Mouse (Mus musculus) layer of hippocampus, postnatal 36 days (tissue): ENCODE measurements around the gene Rpl13a. TPM values are rescaled to one million over a fixed set of nuclear protein-coding genes. Genes with fewer than 3 reads are reported as not detected.
A peak's percentile ranks its signal among the peaks of the same experiment; 100 is the strongest.
"Not testable (repeated sequence)": the region's sequence is repeated elsewhere in the genome, so short reads cannot be mapped to it uniquely, and the experiment has no call there.

Source experiments
- DNase-seq, 2 experiments: peaks; one replicate each; pipeline ENCODE4 v3.0.0; 2022
- total RNA-seq, 2 experiments: library from RNA; stranded (reverse); gene quantifications; 2 replicates each; pipeline ENCODE4 v1.2.3; 2021

The Rpl13a gene
- total RNA-seq, 2 experiments from 2014 or later = 788 to 817 TPM

DNA sequence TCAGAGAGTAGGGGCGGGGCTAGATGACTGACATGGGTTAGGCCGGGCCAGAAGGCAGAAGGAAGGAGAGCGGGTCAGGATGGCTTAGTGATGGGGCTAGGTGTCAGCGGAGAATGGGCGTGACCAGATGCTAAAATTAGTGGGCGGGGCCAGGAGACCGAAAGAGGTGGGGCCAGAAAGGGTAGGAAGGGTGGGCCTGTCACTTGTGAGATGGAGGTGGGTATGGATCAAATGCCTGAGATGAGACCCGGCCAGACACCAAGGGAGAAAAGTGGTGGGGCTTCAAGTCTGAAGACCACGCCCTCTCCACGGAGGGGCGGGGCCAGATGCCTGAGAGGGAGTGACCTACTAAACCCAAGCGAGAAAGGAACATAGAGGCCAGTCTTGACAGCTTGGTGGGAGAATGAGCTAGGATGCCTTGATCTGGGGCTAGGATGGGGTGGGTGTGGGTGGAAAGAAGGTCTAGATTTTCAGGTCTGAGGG lies 6.0 kb upstream of the Rpl13a start:
- no peak for DNase-seq

DNA sequence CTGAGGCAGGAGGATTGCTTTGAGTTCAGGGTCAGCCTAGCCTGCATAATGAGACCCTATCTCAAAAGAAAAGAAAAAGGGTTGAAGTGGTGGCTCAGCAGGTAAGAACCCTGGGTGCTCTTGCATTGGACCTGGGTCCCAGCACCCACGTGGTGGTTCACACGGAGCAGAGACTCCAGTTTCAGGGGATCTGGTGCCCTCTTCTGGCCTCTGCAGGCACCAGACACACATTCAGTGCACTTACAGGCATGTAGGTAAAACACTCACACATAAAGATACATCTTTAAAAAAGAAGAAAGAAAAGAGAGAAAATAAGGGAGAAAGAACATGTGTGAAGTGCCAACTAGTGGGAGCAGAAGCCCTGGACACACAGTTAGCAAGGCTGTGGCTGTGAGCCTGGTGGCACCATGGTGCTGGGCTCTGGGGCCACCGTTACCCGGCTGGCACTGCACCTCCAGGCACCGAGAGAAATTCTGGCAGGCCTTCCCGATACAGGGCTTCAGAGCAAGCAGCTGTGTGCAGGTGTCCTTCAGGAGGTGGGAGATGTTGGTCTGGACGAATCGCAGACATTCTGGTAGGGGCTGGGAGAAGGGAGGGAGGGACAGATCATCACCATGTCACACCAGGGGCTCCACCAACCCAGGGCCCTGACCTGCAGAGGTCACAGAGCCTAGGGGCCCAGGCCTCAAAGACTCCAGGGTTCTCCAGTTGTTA lies 5.0 kb upstream of the Rpl13a start:
- no peak for DNase-seq

DNA sequence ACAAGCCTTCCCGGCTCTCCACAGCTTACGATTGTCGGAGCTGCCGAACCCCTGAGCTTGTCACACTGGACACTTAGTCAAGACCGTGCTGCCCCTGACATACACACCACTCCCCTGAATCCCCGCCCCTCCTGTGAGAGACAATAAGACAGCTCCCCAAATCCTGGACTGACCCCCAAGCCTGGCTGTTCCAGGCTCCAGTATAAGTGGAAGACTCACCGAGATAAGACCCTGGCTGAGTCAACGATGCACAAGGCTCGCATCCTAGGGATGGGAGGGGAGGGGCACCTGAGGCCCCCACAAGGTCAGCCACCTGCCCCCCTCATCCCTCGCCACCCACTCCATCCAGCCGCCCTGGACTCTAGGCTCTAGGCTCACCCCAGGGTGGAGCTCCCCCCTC lies 3.3 kb upstream of the Rpl13a start:
- no peak for DNase-seq

DNA sequence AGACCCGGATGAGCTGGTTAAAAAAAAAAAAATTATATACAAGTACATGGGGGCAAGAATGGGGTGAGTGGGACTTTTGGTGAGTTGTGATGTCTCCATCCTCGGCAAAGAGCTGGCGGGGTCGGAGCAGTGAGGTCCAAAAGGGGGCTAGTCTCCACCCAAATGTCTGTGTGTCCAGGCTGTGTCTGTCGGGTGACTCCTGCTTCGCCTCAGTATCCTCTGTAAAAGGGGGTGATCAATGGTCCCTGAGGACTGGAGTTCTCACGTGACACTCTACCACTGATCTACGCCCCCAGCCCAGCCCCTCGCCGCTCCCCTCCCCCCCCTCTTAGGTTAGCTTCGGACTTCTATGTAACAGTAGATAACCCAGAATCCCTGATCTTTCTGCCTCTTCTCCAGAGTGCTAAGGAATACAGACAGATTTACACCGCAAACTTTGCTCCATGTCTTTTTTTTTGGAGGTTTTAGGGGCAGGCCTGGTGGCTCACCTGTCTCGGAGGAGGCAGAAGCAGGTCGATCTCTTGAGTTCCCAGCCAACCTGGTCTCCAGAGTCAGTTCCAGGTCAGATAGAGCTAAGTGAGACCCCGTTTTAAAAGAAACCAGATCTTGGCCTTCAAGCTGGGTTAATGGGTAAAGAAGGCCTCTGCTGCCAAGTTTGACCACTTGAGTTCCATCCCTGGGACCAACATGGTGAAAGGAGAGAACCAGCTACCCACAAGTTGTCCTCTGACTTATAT lies 1.4 kb upstream of the Rpl13a start:
- no peak for DNase-seq

DNA sequence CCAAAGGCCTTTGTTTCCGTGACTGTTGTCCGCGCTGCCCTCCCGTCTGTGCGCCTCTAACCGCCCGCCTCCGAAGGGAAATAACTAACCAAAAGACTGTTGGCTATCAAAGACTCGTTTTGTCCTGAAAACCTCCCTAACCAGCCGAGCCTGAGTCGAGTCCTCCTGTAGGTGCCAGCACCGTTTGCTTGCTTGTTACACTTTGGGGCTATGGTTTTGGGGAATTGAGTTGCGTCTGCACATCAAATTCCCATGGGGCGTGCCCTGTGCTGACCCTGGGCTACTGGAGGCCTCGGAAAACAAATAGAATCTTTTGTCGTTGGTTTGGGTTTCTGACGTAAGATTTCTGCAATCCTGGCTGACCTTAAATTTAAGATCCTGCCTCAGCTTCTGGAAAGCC lies 757 bp upstream of the Rpl13a start:
- DNase-seq = no peak

DNA sequence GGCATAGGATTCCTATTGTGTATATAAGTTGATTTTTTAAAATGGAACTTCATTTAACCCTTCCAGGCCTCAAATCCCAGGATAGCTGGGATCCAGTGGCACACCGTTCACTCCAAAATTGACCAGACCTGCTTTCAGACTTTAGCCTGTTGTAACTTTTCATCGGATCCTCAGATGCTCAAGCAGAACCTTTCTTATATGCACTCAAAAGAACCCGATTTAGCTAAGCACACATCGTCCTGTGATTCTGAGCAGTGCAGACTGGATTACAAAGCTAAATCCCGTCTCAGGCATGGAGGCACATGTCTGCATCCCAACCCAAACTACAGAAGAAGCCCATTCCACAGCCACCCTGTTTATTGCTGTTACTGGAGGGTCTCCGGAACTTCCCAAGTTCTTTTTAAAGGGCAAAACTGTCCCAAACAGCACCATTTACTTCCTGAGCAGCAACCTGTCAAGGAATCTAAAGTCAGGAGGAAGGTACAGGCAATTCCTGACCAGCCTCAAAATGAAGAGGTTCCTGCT lies 799 bp downstream of the Rpl13a start:
- no peak for DNase-seq

DNA sequence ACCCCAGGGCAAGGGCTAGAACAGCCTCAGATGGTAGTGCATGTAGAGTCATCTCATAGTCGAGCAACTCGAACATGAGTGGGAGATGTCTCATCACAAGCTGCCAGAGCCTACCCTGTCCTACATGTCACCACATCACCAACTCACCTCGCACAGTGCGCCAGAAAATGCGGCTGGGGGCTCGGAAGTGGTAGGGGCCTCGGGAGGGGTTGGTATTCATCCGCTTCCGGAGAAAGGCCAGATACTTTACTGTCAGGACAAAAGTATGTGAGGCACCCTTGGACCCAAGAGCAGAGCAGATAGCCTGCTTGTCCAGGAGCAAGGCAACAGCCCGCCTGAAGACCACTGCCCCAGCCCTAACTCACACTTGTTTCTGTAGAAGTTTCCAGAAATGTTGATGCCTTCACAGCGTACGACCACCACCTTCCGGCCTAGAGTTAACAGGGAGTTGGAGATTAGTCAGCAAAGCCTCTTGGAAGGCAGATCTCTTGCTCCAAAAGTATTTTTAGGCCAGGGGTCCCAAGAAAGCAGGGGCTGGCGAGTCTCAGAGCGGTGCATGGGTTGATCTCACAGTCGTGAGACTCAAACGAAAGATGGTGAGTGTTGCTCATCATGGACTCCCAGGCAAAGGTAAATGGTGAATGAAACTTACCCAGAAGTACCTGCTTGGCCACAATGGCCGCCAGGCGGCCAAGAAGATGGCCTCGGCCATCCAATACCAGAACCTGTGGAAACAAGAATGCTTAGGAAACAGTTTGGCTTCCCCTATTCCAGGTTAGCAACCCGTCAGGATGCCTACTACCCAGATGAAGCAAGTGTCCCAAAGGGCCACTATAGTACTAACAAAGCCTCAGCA lies 1.5 kb downstream of the Rpl13a start:
- DNase-seq = no peak

DNA sequence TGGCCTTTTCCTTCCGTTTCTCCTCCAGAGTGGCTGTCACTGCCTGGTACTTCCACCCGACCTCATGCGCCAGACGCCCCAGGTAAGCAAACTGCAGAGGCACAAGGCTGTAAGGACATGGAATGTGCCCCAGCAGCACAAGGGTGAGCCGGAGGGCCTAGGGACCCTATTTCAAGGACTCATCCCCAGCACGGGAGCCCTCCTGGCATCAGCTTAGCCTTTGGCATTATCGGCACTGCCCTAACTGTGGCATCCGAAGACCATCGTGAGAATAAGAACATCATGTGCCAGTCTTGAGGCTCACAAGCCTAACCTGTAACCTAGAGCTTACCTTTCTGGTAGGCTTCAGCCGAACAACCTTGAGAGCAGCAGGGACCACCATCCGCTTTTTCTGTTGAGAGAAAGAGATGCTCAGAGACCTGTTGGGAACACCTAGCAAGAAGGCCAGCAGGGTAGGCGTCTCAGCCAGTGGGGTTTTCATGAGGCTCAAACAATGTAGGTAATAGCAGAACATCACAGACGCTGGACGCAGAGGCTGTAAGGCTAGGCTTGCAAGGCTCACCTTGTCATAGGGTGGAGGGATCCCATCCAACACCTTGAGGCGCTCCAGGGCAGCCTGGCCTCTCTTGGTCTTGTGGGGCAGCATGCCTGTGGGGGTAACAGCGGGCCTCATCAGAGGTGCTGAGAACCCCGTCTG lies 2.3 kb downstream of the Rpl13a start:
- no peak for DNase-seq

DNA sequence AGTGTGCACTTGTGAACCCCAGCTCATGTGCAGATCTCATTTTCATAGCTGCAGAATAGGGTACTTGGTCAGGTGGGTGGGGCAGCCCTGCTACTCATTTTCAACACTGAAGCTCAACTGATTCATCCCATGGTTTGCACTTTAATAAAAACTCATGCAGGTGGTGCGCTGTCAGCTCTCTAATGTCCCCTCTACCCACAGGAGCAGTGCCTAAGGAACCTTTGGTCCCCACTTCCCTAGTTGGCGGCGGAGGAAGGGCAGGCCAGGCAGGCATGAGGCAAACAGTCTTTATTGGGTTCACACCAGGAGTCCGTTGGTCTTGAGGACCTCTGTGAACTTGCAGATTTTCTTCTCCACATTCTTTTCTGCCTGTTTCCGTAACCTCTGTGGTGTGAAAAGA lies 2.9 kb downstream of the Rpl13a start:
- not testable (repeated sequence) for DNase-seq

DNA sequence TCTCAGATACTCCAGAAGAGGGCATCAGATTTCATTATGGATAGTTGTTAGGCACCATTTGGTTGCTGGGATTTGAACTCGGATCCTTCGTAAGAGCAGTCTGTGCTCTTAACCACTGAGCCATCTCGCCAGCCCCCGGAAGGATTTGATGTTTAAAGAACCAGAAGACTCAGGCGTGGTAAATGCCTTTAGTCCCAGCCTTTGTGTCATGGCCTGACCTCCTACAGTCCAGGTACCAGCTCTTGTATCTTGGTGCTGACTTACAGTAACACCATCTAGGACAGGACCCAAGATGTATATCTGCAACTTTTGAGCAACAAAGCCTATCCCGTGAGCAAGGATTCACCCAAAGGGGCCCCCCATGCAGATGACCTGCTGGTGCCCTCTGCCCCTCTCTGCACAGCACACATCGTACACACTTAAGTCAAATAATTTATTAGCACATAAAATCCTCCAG lies 3.4 kb downstream of the Rpl13a start:
- no peak for DNase-seq

DNA sequence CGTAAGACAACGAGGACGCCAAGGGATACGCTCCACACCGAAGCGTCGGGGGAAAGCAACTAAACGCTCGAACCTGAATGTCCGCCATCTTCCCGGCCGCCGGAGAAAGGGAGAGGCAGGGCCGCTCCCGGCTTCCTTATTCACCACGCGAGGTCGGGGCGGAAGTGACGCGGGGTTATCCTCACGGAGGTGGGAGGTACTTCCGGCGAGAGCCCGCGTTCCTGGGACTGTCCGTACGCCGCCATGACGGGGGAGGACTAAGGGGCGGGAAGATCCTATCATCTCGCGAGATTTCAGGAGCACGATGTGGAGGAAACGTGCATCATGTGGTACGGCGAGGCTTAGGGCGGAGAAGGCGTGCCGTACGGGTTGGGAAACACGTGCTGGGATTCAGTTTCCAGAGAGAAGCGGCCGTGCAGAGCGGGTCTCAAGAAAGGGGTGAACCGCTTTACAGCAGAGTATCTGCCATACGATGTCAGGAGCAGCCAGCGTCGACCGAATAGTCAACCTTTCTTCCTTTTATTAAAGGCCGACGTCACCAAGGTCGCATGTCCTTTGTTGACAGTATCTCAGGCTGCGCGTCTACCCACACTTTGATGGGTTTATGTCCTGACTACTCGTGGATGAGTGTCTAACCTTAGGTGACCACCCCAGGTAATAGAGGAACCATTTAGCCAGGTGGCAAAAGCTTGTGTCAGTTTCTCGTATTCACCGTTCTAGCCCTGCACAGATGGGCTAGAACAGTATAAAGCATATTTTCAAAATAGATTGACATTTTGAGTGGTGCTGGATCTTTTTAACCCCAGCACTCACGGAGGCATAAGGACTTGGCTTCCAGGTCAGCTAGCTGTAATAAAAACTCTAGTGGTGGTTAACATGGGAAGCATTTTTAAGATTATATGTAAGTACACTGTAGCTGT lies 4.1 kb downstream of the Rpl13a start, which contains the start of gene Rps11:
Gene Rps11 (minus strand): TSS at position 216 of the 920 bp plus-strand sequence.
- DNase-seq = peak; percentile 98 to 99

DNA sequence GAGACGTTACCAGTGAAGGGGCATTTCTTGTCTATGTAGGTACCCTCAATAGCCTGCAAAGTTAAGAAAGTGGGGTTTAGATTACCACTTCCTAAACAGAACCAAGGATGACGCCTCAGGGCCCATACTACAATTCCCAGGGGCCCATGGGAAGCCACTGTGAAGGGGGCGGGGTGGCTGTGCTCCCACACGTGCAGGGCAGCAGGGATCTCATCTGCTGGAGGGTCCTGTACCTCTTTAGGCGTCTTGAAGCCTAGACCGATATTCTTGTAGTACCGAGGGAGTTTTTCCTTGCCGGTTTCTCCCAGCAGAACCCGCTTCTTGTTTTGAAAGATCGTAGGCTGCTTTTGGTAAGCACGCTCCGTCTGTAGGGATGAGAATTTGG lies 5.4 kb downstream of the Rpl13a start:
- no peak for DNase-seq

DNA sequence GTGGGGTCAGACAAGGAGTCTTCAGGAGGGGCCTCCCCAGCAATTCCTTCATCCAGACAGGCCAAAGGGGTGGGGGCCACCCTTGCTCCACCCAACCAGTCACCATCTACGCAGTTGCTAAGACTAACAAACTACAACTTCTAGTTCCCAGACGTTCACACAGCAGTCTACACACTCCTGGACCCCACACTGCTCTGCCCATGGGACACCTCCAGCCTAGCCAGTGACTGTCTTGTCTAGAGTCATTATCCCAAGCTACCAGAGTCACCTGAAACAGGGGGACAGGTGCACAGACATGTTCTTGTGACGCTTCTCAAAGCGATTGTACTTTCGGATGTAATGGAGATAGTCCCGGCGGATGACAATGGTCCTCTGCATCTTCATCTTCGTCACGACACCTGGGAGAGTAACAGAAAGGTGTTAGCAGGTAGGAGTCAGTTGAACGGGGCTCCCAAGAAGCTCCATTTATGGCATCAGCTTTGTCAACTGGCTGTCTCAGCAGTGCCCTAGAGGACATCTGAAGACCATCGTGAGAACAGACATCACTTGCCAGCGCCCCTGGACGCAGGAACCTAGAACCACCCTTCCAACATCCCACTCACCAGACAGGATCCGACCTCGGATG lies 5.9 kb downstream of the Rpl13a start:
- DNase-seq = no peak

DNA sequence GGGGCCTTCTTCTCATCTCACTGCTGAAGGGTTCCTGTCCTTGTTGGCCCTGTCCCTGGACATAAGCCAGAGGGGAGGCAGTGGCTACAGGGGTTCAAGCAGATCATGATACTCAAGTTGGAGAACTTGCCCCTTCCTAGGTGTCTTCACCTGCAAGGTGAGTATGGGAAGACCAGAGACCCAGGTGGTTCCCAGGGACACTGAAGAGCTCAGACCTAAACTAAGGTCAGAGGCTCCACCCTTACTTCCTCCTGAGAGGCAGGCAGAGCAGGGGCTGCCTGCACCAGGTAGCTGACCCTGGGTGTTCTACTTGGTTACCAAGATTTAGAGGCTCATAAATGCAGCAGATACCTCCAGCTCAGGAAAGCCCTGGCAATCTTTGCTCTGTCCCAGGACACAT lies 6.6 kb downstream of the Rpl13a start:
- no peak for DNase-seq

DNA sequence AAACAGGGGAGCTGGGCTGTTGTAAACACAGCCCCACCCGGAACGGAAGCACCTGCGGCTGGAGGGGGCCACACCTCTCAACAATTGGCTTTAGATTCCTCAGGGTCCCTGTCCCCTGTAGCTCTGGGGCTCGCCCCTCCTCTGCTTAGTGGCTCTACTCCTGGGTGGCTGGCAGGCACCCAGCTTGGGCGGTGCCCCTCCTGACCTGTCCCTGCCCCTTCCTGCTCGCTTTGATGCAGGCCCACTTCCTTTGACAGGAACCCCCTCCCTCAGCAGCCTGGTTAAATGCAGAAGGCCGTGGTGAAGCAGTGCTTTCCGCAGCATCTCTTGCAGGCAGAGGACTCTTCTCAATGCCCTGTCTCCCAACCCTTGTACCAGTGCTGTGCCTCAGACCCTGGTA lies 7.2 kb downstream of the Rpl13a start:
- no peak for DNase-seq

DNA sequence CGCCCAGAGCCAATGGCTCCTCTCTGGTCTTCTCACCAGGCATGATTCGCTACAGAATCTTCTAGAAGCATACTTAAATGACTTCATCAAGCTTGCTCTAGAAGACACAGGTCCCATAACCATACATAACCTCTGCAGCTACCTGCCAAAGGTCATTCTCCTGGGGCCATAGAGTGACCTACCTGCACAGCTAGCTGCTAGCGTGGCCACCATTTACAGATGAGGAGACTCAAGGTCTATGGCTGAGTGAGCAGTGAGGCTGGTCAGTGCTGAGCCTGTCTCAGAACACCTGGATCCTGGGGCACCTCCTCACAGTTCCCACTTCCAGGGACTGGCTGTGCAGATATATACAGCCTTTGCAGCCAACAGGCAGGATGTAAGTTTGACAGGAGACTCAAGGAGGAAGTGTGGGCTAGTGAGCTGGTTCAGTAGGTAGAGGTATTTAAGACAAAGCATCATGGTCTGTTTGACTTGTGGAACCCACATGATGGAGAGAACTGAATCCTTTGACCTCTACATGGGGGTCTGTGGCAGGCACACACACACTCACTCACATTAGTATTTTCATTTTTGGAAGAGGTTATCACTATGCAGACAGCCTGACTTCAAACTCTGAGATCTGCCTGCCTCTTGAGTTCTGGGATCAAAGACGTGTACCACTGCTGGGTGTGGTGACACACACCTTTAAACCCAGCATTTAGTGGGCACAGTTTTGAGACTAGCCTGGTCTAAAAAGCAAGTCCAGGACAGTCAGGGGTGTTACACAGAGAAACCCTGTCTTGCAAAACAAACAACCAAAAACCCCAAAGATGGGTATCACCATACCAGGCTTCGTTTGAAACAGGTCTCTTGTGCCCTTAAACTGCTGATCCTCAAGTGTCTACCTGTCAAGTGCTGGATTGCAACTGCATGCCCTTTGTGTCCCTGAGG lies 8.5 kb downstream of the Rpl13a start:
- no peak for DNase-seq

DNA sequence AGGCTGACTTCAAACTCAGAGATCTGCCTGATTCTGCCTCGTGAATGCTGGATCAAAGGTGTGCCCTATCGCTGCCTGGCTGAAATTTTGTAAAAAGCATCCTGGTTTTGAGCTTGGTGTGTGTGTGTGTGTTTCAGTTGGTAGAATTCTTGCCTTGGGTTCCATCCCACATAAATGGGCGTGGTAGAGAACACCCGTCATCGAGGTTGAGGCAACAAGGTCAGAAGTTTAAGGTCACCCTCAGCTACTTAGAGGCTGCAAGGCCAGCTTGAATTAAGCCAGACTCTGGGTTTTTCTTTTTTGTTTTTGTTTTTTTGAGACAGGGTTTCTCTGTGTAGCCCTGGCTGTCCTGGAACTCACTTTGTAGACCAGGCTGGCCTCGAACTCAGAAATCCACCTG lies 10.2 kb downstream of the Rpl13a start:
- no peak for DNase-seq

DNA sequence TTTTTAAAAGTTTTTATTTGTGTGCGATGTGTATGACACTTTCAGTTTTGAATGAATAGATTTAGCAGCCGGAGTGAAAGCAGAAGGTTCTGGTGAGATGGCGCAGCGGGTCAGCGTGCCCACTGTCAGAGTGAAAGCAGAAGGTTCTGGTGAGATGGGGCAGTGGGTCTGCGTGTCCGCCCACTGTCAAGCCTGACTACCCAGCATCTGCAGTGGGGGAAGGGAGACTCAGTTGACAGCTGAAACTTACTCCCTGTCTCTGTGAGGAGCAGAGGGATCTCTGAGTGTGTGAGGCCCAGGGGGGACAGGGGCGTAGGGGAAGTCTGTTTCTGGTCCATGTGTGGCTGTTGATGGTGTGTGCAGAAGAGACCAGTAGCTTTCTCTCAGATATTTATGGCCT lies 11.0 kb downstream of the Rpl13a start:
- DNase-seq = no peak

DNA sequence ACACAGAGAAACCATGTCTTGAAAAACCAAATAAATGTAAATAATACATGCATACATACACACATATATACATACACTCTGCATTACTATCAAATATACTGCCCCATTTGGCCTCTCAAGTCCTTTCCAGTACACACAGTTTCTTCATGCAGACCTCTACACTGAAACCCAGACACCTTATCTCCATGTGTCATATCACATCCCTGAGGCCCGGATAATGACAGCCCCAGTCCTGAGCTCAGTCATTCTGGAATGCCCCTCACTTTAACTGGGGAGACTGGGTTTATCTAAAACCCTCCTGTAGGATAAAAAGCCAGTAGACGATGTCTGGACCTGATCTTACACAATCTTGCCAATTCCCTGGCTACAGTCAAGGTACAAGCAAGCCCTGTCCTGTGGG lies 15.1 kb downstream of the Rpl13a start:
- no peak for DNase-seq
